Mouse (Mus musculus) cortical plate, adult 2 months (tissue): ENCODE measurements around the gene 1700017N19Rik. TPM values are rescaled to one million over a fixed set of nuclear protein-coding genes. Genes with fewer than 3 reads are reported as not detected.

Experiments used
- H3K27ac ChIP-seq: fragments of 200-500 bp; 2 replicates; pipeline ENCODE4 v1.5.1; 2012; ENCODE audit warnings: low read length, control low read depth, inconsistent platforms; ENCODE audit not compliant: insufficient read depth
- H3K4me1 ChIP-seq: fragments of 200-500 bp; 2 replicates; pipeline ENCODE4 v1.6.1; 2011; ENCODE audit warnings: low read length; ENCODE audit not compliant: control insufficient read depth, insufficient read depth
- H3K4me3 ChIP-seq: fragments of 200-500 bp; 2 replicates; pipeline ENCODE4 v1.5.1; 2011; ENCODE audit warnings: mild to moderate bottlenecking, low read length, control low read depth; ENCODE audit not compliant: insufficient read depth
- CTCF ChIP-seq: fragments of 200-500 bp; IDR thresholded peaks from 2 replicates; pipeline ENCODE4 v1.5.1; 2011; ENCODE audit warnings: mild to moderate bottlenecking, control low read depth, low read length; ENCODE audit not compliant: insufficient read depth; ENCODE audit errors: extremely low read depth
- POLR2A ChIP-seq: fragments of 200-500 bp; IDR thresholded peaks from 2 replicates; pipeline ENCODE4 v1.6.1; 2011; ENCODE audit warnings: mild to moderate bottlenecking, low read length, control low read depth; ENCODE audit not compliant: insufficient read depth; ENCODE audit errors: extremely low read depth
- polyA plus RNA-seq: library from polyadenylated mRNA; depleted of rRNA; stranded (reverse); fragments of >200 nt; gene quantifications from 2 replicates; pipeline ENCODE4 v1.2.3, GENCODE M21; 2012

1700017N19Rik gene
- polyA plus RNA-seq, 1 experiment = not detected

DNA sequence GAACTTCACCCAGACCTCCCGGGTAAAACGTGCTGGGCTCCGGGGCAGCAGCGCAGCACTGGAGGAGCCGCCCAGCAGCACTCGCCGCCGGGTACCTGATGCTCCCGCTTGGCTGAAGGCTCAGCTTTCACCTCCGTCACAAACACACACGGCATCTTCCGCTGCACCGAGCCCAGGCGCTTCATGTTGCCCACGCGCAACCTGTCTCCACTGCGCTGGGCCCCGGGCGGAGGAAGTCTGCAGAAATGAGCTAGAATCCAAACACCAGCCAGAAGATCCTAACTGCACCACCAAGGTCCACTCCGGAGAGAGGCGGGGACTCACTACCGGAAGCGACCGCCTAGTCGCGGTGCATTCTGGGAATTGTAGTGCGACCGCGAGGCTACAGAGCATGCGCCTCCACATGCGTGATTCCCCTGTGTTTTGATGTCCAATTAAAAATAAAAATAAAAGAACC lies 1.3 kb upstream of the 1700017N19Rik start:
- H3K4me3 ChIP-seq = peak overlapping the region; percentile 61
- peaks cover 3% of the 10 kb centered on the region for H3K4me1 ChIP-seq
- TF ChIP-seq CTCF = no peak
- peak; percentile 91 for TF ChIP-seq POLR2A
- H3K27ac ChIP-seq = no peak overlapping the region

DNA sequence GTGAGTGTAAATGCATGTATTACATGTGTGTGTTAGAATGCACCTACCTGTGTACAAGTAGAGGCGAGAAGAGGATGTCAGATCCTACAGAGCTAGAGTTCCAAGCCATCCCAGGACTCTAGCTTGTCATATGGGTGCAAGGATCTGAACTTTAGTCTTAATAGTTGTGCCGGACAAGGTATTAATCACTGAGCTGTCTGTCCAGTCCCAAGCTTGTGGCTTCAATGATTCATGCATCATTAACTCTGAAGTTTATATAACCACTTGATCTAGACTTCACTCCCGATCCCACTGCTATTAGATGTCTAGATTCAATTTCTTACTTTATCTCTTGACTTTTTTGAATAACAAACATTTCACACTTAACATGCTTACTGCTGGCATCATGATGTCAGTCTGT lies 8.1 kb downstream of the 1700017N19Rik start:
- TF ChIP-seq POLR2A (no peak), CTCF (no peak)
- Histone ChIP-seq H3K27ac (no peak overlapping the region), H3K4me1 (no peaks in the 10 kb centered on the region), H3K4me3 (no peak overlapping the region)

DNA sequence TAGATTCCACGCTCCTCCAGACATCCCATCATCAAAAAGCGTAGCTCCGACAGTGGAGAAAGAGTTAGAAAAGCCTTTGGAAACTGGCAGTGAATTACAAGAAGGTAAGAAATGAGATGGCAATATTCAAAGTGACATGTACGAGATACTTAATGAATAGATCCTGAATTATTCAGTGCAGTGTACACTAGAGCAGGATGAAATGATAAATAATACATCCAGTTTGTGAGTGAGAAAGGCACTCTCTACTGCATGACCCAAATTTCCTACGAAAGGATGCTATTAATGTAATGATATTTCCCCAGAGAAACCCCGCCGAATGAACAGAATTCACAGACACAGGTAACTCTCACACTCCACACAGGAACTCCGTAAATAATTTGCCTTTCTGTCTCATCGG lies 13.2 kb downstream of the 1700017N19Rik start:
- no peaks in the 10 kb centered on the region for H3K4me1 ChIP-seq
- H3K4me3 ChIP-seq = no peak overlapping the region
- TF ChIP-seq CTCF (no peak), POLR2A (no peak)
- H3K27ac ChIP-seq = no peak overlapping the region

GRCm38 (mm10) chr10:100604254-100604653 lies 14.0 kb downstream of the 1700017N19Rik start:
- H3K27ac ChIP-seq = no peak overlapping the region
- no peaks in the 10 kb centered on the region for H3K4me1 ChIP-seq
- TF ChIP-seq POLR2A = no peak
- TF ChIP-seq CTCF = peak; percentile 39
- H3K4me3 ChIP-seq = no peak overlapping the region

- no peak overlapping the region for H3K4me3 ChIP-seq
- no peaks in the 10 kb centered on the region for H3K4me1 ChIP-seq
- H3K27ac ChIP-seq = no peak overlapping the region
- TF ChIP-seq POLR2A (no peak), CTCF (no peak)
Measured at GRCm38 (mm10) chr10:100617233-100617903, 27.1 kb downstream of the 1700017N19Rik start.

GRCm38 (mm10) chr10:100619474-100619873 lies 29.2 kb downstream of the 1700017N19Rik start:
- Histone ChIP-seq H3K4me1 (no peaks in the 10 kb centered on the region), H3K4me3 (no peak overlapping the region), H3K27ac (no peak overlapping the region)
- no peak for TF ChIP-seq POLR2A
- no peak for TF ChIP-seq CTCF

DNA sequence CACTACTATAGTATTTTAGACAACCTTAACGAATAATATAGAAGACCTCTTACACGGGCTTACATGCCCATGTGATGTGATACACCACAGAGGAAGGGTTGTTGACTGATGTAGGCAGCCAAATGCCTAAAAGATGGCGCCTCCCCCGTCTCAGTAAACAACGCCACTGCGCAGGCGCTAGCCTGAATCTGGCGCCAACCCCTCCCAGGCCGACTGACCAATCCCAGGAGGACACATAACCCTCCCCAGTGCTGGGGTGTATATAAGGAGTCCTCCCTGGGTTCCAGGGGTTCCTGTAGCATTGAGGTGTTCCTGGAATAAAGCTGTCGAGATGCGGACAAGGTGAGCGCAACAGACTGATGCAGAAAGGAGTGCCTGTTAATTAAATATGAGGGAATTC lies 29.8 kb downstream of the 1700017N19Rik start:
- no peaks in the 10 kb centered on the region for H3K4me1 ChIP-seq
- no peak overlapping the region for H3K27ac ChIP-seq
- no peak overlapping the region for H3K4me3 ChIP-seq
- TF ChIP-seq CTCF (no peak), POLR2A (no peak)

DNA sequence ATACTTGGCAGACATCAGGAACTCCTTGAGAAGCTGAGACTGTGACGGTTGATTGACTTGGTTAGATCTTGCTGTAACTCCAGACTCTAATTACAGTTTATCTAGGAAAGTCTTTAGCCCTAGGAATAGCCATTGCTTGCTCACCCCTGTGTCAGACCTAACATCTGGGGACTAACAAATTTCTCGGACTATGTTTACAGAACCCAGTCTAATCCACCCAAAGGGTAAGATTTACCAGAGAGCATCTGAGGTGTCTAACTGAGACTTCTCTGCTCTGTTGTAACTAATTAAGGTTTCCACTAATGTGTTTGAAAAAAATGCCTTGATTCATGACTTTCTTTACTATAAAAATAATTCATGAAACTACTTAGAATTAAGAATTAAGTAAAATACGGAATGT lies 32.2 kb downstream of the 1700017N19Rik start:
- no peak overlapping the region for H3K4me3 ChIP-seq
- no peak for TF ChIP-seq POLR2A
- TF ChIP-seq CTCF = no peak
- no peak overlapping the region for H3K27ac ChIP-seq
- H3K4me1 ChIP-seq = no peaks in the 10 kb centered on the region

- H3K27ac ChIP-seq = no peak overlapping the region
- H3K4me3 ChIP-seq = no peak overlapping the region
- H3K4me1 ChIP-seq = no peaks in the 10 kb centered on the region
- TF ChIP-seq CTCF = peak; percentile 87
- no peak for TF ChIP-seq POLR2A
Measured at GRCm38 (mm10) chr10:100629762-100630438, 39.6 kb downstream of the 1700017N19Rik start.

DNA sequence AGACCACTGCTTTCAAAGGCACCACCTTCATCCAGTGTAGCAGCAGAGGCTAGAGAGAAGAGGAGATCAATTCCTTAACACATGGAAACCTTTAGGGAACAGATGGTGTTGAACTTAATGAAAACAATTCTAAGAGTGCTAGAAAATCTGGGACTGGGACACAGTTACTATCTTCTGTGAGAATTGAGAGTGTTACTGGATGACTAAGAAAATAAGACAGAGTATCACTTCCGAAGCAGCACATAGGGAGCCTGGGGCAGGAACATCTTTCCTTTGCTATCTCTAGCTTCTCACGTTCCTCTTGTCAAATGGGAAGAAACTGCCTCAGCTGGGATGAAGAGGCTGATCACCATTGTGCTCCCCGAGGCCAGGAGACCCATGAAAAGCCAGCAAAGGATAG lies 52.6 kb downstream of the 1700017N19Rik start:
- TF ChIP-seq CTCF (no peak), POLR2A (no peak)
- H3K4me1 ChIP-seq = no peaks in the 10 kb centered on the region
- H3K4me3 ChIP-seq = no peak overlapping the region
- no peak overlapping the region for H3K27ac ChIP-seq
